Mouse (Mus musculus): ENCODE results near the gene Kxd1. TPM values are rescaled to one million over a fixed set of nuclear protein-coding genes. Genes with fewer than 3 reads are reported as not detected.

Gene Kxd1
- total and polyA plus RNA-seq, 3 experiments = 47.5 to 180 (median 49.9) TPM

GRCm38 (mm10) chr8:70565561-70565960 is 37.8 kb upstream of the Kxd1 start:
- Histone ChIP-seq H3K36me3 (replicated peaks) (peaks cover 77% of the 10 kb centered on the region), H3K4me1 (ENCODE audit: insufficient read depth, low read depth, low read length) (peaks cover 52% of the 10 kb centered on the region), H3K4me3 (ENCODE audit: low read depth, low read length) (no peak overlapping the region), H3K9me3 (replicated peaks) (no peaks in the 10 kb centered on the region), H3K27me3 (ENCODE audit: insufficient read depth, low read length) (no peaks in the 10 kb centered on the region)
- ATAC-seq (ENCODE audit: extremely low read depth, insufficient number of reproducible peaks, low FRiP score, poor library complexity, severe bottlenecking) = no peak
- DNase-seq (ENCODE audit: low spot score) = peak; percentile 54
- TF ChIP-seq TAL1 (conservative IDR thresholded peaks at IDR 0.05; ENCODE audit: low read depth, low read length) (no peak), GATA2 (IDR thresholded peaks at IDR 0.05; ENCODE audit: borderline replicate concordance, low read depth, low read length) (no peak), POLR2AphosphoS5 (IDR thresholded peaks at IDR 0.05; ENCODE audit: insufficient replicate concordance, low read depth, low read length) (no peak), CTCF (IDR thresholded peaks at IDR 0.05; ENCODE audit: low read depth, low read length) (no peak), GATA1 (IDR thresholded peaks at IDR 0.05; ENCODE audit: borderline replicate concordance, low read length) (no peak)

- DNase-seq (ENCODE audit: low spot score) = no peak
- Histone ChIP-seq H3K4me3 (ENCODE audit: low read depth, low read length) (no peak overlapping the region), H3K36me3 (replicated peaks) (peaks cover 77% of the 10 kb centered on the region), H3K27me3 (ENCODE audit: insufficient read depth, low read length) (no peaks in the 10 kb centered on the region), H3K9me3 (replicated peaks) (no peaks in the 10 kb centered on the region), H3K4me1 (ENCODE audit: insufficient read depth, low read depth, low read length) (peaks cover 54% of the 10 kb centered on the region)
- ATAC-seq (ENCODE audit: extremely low read depth, insufficient number of reproducible peaks, low FRiP score, poor library complexity, severe bottlenecking) = no peak
- no peak for TF ChIP-seq TAL1 (conservative IDR thresholded peaks at IDR 0.05; ENCODE audit: low read depth, low read length)
- no peak for TF ChIP-seq GATA2 (IDR thresholded peaks at IDR 0.05; ENCODE audit: borderline replicate concordance, low read depth, low read length)
- no peak for TF ChIP-seq GATA1 (IDR thresholded peaks at IDR 0.05; ENCODE audit: borderline replicate concordance, low read length)
- no peak for TF ChIP-seq POLR2AphosphoS5 (IDR thresholded peaks at IDR 0.05; ENCODE audit: insufficient replicate concordance, low read depth, low read length)
- no peak for TF ChIP-seq CTCF (IDR thresholded peaks at IDR 0.05; ENCODE audit: low read depth, low read length)
These were observed 37.0 kb upstream of the Kxd1 start for GRCm38 (mm10) chr8:70564696-70565235.

- Histone ChIP-seq H3K4me3 (ENCODE audit: low read depth, low read length) (no peak overlapping the region), H3K27me3 (ENCODE audit: insufficient read depth, low read length) (no peaks in the 10 kb centered on the region), H3K9me3 (replicated peaks) (no peaks in the 10 kb centered on the region), H3K36me3 (replicated peaks) (peaks cover 76% of the 10 kb centered on the region), H3K4me1 (ENCODE audit: insufficient read depth, low read depth, low read length) (peaks cover 55% of the 10 kb centered on the region)
- no peak for ATAC-seq (ENCODE audit: extremely low read depth, insufficient number of reproducible peaks, low FRiP score, poor library complexity, severe bottlenecking)
- no peak for DNase-seq (ENCODE audit: low spot score)
- no peak for TF ChIP-seq GATA2 (IDR thresholded peaks at IDR 0.05; ENCODE audit: borderline replicate concordance, low read depth, low read length)
- TF ChIP-seq CTCF (IDR thresholded peaks at IDR 0.05; ENCODE audit: low read depth, low read length) = no peak
- TF ChIP-seq TAL1 (conservative IDR thresholded peaks at IDR 0.05; ENCODE audit: low read depth, low read length) = no peak
- TF ChIP-seq GATA1 (IDR thresholded peaks at IDR 0.05; ENCODE audit: borderline replicate concordance, low read length) = no peak
- TF ChIP-seq POLR2AphosphoS5 (IDR thresholded peaks at IDR 0.05; ENCODE audit: insufficient replicate concordance, low read depth, low read length) = no peak
These were observed 36.1 kb upstream of the Kxd1 start for GRCm38 (mm10) chr8:70563763-70564387.

GRCm38 (mm10) chr8:70562802-70563201 is 35.0 kb upstream of the Kxd1 start:
- ATAC-seq (ENCODE audit: extremely low read depth, insufficient number of reproducible peaks, low FRiP score, poor library complexity, severe bottlenecking) (no peak), DNase-seq (ENCODE audit: low spot score) (no peak)
- H3K36me3 ChIP-seq (replicated peaks) = peaks cover 80% of the 10 kb centered on the region
- H3K4me1 ChIP-seq (ENCODE audit: insufficient read depth, low read depth, low read length) = peaks cover 66% of the 10 kb centered on the region
- no peaks in the 10 kb centered on the region for H3K9me3 ChIP-seq (replicated peaks)
- H3K27me3 ChIP-seq (ENCODE audit: insufficient read depth, low read length) = no peaks in the 10 kb centered on the region
- H3K4me3 ChIP-seq (ENCODE audit: low read depth, low read length) = no peak overlapping the region
- TF ChIP-seq GATA2 (IDR thresholded peaks at IDR 0.05; ENCODE audit: borderline replicate concordance, low read depth, low read length) (no peak), POLR2AphosphoS5 (IDR thresholded peaks at IDR 0.05; ENCODE audit: insufficient replicate concordance, low read depth, low read length) (no peak), CTCF (IDR thresholded peaks at IDR 0.05; ENCODE audit: low read depth, low read length) (no peak), TAL1 (conservative IDR thresholded peaks at IDR 0.05; ENCODE audit: low read depth, low read length) (no peak), GATA1 (IDR thresholded peaks at IDR 0.05; ENCODE audit: borderline replicate concordance, low read length) (no peak)

- ATAC-seq (ENCODE audit: extremely low read depth, insufficient number of reproducible peaks, low FRiP score, poor library complexity, severe bottlenecking) (peak; percentile 42; the same call in 1 of the 2 replicates), DNase-seq (ENCODE audit: low spot score) (no peak)
- TF ChIP-seq GATA1 (IDR thresholded peaks at IDR 0.05; ENCODE audit: borderline replicate concordance, low read length) = no peak
- no peak for TF ChIP-seq GATA2 (IDR thresholded peaks at IDR 0.05; ENCODE audit: borderline replicate concordance, low read depth, low read length)
- TF ChIP-seq CTCF (IDR thresholded peaks at IDR 0.05; ENCODE audit: low read depth, low read length) = no peak
- no peak for TF ChIP-seq POLR2AphosphoS5 (IDR thresholded peaks at IDR 0.05; ENCODE audit: insufficient replicate concordance, low read depth, low read length)
- TF ChIP-seq TAL1 (conservative IDR thresholded peaks at IDR 0.05; ENCODE audit: low read depth, low read length) = no peak
- Histone ChIP-seq H3K9me3 (replicated peaks) (no peaks in the 10 kb centered on the region), H3K4me3 (ENCODE audit: low read depth, low read length) (no peak overlapping the region), H3K4me1 (ENCODE audit: insufficient read depth, low read depth, low read length) (peaks cover 70% of the 10 kb centered on the region), H3K27me3 (ENCODE audit: insufficient read depth, low read length) (no peaks in the 10 kb centered on the region), H3K36me3 (replicated peaks) (peaks cover 88% of the 10 kb centered on the region)
These were observed 34.2 kb upstream of the Kxd1 start for GRCm38 (mm10) chr8:70561809-70562535.

GRCm38 (mm10) chr8:70561357-70561756 is 33.6 kb upstream of the Kxd1 start:
- ATAC-seq (ENCODE audit: extremely low read depth, insufficient number of reproducible peaks, low FRiP score, poor library complexity, severe bottlenecking) (no peak), DNase-seq (ENCODE audit: low spot score) (no peak)
- Histone ChIP-seq H3K36me3 (replicated peaks) (peaks cover 87% of the 10 kb centered on the region), H3K4me3 (ENCODE audit: low read depth, low read length) (no peak overlapping the region), H3K27me3 (ENCODE audit: insufficient read depth, low read length) (no peaks in the 10 kb centered on the region), H3K9me3 (replicated peaks) (no peaks in the 10 kb centered on the region), H3K4me1 (ENCODE audit: insufficient read depth, low read depth, low read length) (peaks cover 66% of the 10 kb centered on the region)
- TF ChIP-seq GATA2 (IDR thresholded peaks at IDR 0.05; ENCODE audit: borderline replicate concordance, low read depth, low read length) (no peak), TAL1 (conservative IDR thresholded peaks at IDR 0.05; ENCODE audit: low read depth, low read length) (no peak), CTCF (IDR thresholded peaks at IDR 0.05; ENCODE audit: low read depth, low read length) (no peak), GATA1 (IDR thresholded peaks at IDR 0.05; ENCODE audit: borderline replicate concordance, low read length) (no peak), POLR2AphosphoS5 (IDR thresholded peaks at IDR 0.05; ENCODE audit: insufficient replicate concordance, low read depth, low read length) (no peak)

Measured in G1E (cell line).